Mouse (Mus musculus) liver, adult 2 months (tissue): ENCODE results near the gene Fbxo33. TPM values are rescaled to one million over a fixed set of nuclear protein-coding genes. Genes with fewer than 3 reads are reported as not detected.

ENCODE experiments used
- DNase-seq: peaks from one replicate; pipeline ENCODE4 v3.0.0-alpha.2; 2011; ENCODE audit warnings: low read depth, low spot score; ENCODE audit errors: extremely low read depth
- H3K27ac ChIP-seq: fragments of 200-500 bp; replicated peaks from 2 replicates; pipeline ENCODE4 v1.5.1; 2012; ENCODE audit warnings: low read depth, mild to moderate bottlenecking, control low read depth, inconsistent platforms, low read length; ENCODE audit not compliant: insufficient read depth
- H3K27me3 ChIP-seq: fragments of 200-500 bp; 2 replicates; pipeline ENCODE4 v1.6.1; 2012; ENCODE audit warnings: mild to moderate bottlenecking, moderate library complexity, low read length, inconsistent platforms; ENCODE audit not compliant: control insufficient read depth, insufficient read depth
- H3K36me3 ChIP-seq: fragments of 200-500 bp; 2 replicates; pipeline ENCODE4 v1.6.1; 2012; ENCODE audit warnings: low read length, inconsistent platforms; ENCODE audit not compliant: control insufficient read depth, insufficient read depth
- H3K4me1 ChIP-seq: fragments of 200-500 bp; 2 replicates; pipeline ENCODE4 v1.6.1; 2011; ENCODE audit warnings: low read length; ENCODE audit not compliant: control insufficient read depth, insufficient read depth
- H3K4me3 ChIP-seq: fragments of 200-500 bp; 2 replicates; pipeline ENCODE4 v1.5.1; 2011; ENCODE audit warnings: low read depth, mild to moderate bottlenecking, control low read depth, low read length, moderate library complexity; ENCODE audit not compliant: insufficient read depth
- H3K79me2 ChIP-seq: fragments of 200-500 bp; 2 replicates; pipeline ENCODE4 v1.6.1; 2012; ENCODE audit warnings: inconsistent platforms, mild to moderate bottlenecking, low read length, moderate library complexity; ENCODE audit not compliant: control insufficient read depth, insufficient read depth
- H3K9ac ChIP-seq: fragments of 200-500 bp; 2 replicates; pipeline ENCODE4 v1.6.1; 2012; ENCODE audit warnings: low read depth, mild to moderate bottlenecking, control low read depth, inconsistent platforms, low read length
- CTCF ChIP-seq: fragments of 200-500 bp; IDR thresholded peaks from 2 replicates; pipeline ENCODE4 v1.5.1; 2011; ENCODE audit warnings: low read depth, low read length, control low read depth
- POLR2A ChIP-seq: fragments of 200-500 bp; IDR thresholded peaks from 2 replicates; pipeline ENCODE4 v1.6.1; 2011; ENCODE audit warnings: low read length, control low read depth; ENCODE audit not compliant: insufficient read depth; ENCODE audit errors: extremely low read depth
- WGBS: fragments of 180-500 bp; shearing (Covaris S2); methylation state at CpG from one replicate; pipeline ENCODE4 v1.1.7; 2018; 5-methylcytosine and 5-hydroxymethylcytosine counted together
- polyA plus RNA-seq: library from polyadenylated mRNA; depleted of rRNA; stranded (reverse); fragments of >200 nt; gene quantifications from 2 replicates; pipeline ENCODE4 v1.2.3, GENCODE M21; 2012
- total RNA-seq: library from RNA; depleted of rRNA; stranded (reverse); fragments of >200 nt; gene quantifications from 2 replicates; pipeline ENCODE4 v1.2.3, GENCODE M21; 2014

The Fbxo33 gene
- total and polyA plus RNA-seq, 2 experiments: 5.1 to 19.1 TPM

DNA sequence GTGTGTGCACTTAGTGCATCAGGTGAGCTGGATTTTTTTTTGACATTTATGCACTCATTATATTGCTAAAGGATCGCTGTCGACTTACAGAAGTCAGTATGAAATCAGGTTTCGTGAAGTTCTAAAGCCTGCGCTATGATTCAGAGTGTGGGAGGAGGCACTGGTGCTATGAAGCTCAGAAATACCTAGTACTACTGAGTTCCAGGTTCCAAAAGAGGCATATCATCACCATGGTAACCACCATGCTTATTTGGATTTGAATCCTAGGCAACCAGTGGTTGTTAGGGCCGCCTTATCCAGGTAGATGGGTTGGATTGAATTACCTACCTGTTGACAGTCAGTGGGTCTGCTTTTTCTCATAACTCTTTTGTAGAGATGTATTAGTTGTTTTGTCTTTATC lies 8.9 kb upstream of the Fbxo33 start:
- TF ChIP-seq POLR2A (no peak), CTCF (no peak)
- Histone ChIP-seq H3K4me1 (no peaks in the 10 kb centered on the region), H3K79me2 (no peaks in the 10 kb centered on the region), H3K27ac (no peak overlapping the region), H3K9ac (no peak overlapping the region), H3K4me3 (no peak overlapping the region), H3K36me3 (no peaks in the 10 kb centered on the region), H3K27me3 (no peaks in the 10 kb centered on the region)
- DNase-seq: no peak
- WGBS: 94% methylated on average over 5 of the region's 5 CpGs

DNA sequence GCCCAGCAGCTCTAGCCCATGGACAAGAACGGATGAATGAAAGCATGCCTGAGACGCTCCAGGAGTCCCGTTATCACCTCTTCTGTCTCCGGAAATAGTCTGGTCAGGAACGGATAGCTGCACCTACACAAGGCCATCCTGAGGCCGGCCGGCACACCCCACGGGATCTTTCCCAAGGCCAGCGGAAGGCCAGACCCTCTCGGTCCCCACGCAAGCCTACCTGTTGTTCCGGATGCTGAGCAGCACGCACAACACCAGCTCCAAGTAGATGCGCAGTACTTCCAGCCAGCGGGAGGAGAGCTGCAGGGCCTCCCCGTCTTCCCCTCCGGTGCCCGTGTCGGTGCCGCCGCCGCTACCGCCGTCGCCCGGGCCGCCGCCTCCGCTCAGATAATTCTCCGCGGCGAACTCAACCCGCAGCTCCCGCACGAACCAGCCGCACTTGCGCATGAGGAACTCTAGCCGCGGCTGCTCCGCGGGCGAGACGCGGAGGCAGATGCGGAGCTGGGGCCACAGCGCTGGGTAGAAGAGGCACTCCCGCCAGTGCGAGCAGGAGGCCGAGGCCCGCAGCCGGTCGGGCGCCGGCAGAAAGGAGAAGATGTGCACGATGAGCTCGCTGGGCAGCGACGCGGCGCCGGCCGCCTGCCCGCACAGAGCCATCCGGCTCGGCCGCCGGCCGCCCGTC lies 744 bp downstream of the Fbxo33 start:
- Histone ChIP-seq H3K79me2 (peaks cover 8% of the 10 kb centered on the region; the same call in 1 of the 2 replicates), H3K9ac (peak overlapping the region; percentile 94), H3K4me3 (peak overlapping the region; percentile 91), H3K27ac (peak overlapping the region; percentile 95), H3K36me3 (no peaks in the 10 kb centered on the region), H3K27me3 (no peaks in the 10 kb centered on the region), H3K4me1 (peaks cover 3% of the 10 kb centered on the region)
- DNase-seq: no peak
- WGBS: under 1% methylated on average over 66 of the region's 69 CpGs
- TF ChIP-seq CTCF (no peak), POLR2A (no peak)

DNA sequence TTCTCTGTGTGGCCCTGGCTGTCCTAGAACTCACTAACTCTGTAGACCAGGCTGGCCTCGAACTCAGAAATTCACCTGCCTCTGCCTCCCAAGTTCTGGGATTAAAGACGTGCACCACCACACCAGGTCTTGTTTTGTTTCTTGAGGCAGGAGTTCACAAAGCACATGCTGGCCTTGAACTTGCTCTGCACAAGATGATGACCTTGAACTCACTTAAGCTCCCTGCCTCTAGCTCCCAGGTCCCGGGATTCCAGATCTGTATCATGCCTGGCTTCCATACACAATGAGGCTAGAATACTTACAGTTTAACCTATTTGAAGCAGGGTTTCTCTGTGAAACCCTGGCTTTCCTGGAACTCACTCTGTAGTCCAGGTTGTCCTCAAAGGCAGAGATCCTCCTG lies 2.2 kb downstream of the Fbxo33 start:
- H3K27ac ChIP-seq: no peak overlapping the region
- peaks cover 14% of the 10 kb centered on the region; the same call in 1 of the 2 replicates for H3K79me2 ChIP-seq
- TF ChIP-seq POLR2A: no peak
- no peak for TF ChIP-seq CTCF
- no peaks in the 10 kb centered on the region for H3K27me3 ChIP-seq
- H3K4me3 ChIP-seq: no peak overlapping the region
- no peaks in the 10 kb centered on the region for H3K36me3 ChIP-seq
- no peak overlapping the region for H3K9ac ChIP-seq
- peaks cover 3% of the 10 kb centered on the region for H3K4me1 ChIP-seq
- DNase-seq: no peak
- 55% methylated on average over 3 of the region's 3 CpGs for WGBS

DNA sequence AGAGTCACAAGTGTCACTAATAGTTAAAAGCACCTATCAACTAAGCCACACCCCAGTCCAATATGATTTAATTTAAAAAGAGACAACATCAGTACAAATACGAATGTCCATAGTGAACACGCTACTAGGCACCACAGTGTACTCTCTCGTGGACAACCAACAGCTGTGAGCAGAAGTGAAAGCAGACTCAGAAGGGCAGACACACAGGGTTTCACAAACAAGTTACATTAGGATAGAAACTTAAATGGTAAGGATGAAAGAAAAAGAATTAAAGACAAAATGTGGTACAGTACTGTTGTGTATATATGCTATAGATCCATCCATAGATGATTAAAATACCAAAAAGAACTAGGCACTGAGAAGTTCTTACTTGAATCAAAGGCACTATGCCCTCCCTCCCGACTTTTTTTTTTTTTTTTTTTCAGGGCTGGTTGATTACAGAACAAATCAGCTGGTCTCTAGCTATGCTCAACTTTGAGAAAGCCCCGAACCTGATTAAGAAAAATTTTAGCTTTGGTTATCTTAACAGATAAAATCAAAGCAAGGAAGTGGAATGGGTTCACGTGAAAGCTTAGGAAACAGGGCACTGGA lies 2.8 kb downstream of the Fbxo33 start:
- Histone ChIP-seq H3K4me3 (no peak overlapping the region), H3K36me3 (no peaks in the 10 kb centered on the region), H3K9ac (no peak overlapping the region), H3K27me3 (no peaks in the 10 kb centered on the region), H3K79me2 (peaks cover 14% of the 10 kb centered on the region; the same call in 1 of the 2 replicates), H3K4me1 (peaks cover 3% of the 10 kb centered on the region), H3K27ac (no peak overlapping the region)
- TF ChIP-seq CTCF (no peak), POLR2A (no peak)
- WGBS: 58% methylated on average over 6 of the region's 6 CpGs
- no peak for DNase-seq

DNA sequence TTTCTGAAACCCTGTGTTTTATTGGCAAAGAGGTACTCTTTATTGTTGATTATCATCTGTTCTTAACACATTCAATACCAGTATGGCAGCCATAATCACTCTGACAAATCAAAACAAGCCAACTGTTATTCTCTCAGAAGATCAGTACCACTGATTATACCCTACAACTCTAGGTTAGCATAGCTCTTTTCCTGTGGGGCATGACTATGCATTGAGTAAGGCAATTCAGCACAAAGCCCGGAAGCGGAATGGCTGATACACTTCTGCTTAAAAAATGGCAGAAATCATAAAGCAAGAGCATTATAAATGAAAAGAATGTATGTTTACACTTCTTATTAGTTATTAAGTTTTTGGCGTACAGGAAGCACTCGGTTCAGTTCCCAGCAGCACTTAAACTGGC lies 3.3 kb downstream of the Fbxo33 start:
- Histone ChIP-seq H3K4me3 (no peak overlapping the region), H3K27me3 (no peaks in the 10 kb centered on the region), H3K4me1 (peaks cover 3% of the 10 kb centered on the region), H3K27ac (no peak overlapping the region), H3K9ac (no peak overlapping the region), H3K79me2 (peaks cover 14% of the 10 kb centered on the region; the same call in 1 of the 2 replicates), H3K36me3 (no peaks in the 10 kb centered on the region)
- no peak for TF ChIP-seq CTCF
- no peak for TF ChIP-seq POLR2A
- WGBS: 83% methylated on average over 4 of the region's 4 CpGs
- no peak for DNase-seq

DNA sequence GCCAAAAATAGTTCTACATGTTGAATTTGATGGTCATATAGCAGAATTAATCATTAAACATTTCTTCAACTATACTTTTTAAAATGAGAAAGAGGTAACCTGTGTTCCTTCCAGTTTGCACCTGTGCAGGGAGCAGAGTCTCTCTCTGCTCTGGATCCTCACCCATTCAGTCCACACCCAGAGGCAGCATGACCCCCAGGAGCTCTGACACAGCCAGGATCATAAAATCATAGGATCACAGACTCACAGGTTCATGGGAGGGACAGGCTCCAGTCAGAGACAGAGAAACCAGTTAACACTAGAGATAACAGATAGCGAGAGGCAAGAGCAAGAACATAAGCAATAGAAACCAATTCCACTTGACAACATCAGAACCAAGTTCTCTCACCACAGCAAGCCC lies 11.7 kb downstream of the Fbxo33 start:
- H3K36me3 ChIP-seq: peaks cover 13% of the 10 kb centered on the region
- H3K27me3 ChIP-seq: no peaks in the 10 kb centered on the region
- TF ChIP-seq POLR2A (no peak), CTCF (no peak)
- H3K9ac ChIP-seq: no peak overlapping the region
- no peak overlapping the region for H3K4me3 ChIP-seq
- no peaks in the 10 kb centered on the region for H3K4me1 ChIP-seq
- no peak overlapping the region for H3K27ac ChIP-seq
- H3K79me2 ChIP-seq: peaks cover 3% of the 10 kb centered on the region; the same call in 1 of the 2 replicates
- 94% methylated on average over 1 of the region's 1 CpGs for WGBS
- DNase-seq: no peak
